Mouse (Mus musculus): ENCODE results near the gene Rnf6. TPM values are rescaled to one million over a fixed set of nuclear protein-coding genes. Genes with fewer than 3 reads are reported as not detected.
"Not testable (repeated sequence)": the region's sequence is repeated elsewhere in the genome, so short reads cannot be mapped to it uniquely, and the experiment has no call there.

Gene Rnf6
- total and polyA plus RNA-seq, 2 experiments from 2014 or later: 9.0 to 29.9 TPM

- H3K27ac ChIP-seq (ENCODE audit: low read depth, low read length): no peak overlapping the region
- H3K36me3 ChIP-seq (ENCODE audit: insufficient read depth, low read length): no peaks in the 10 kb centered on the region
- no peak overlapping the region for H3K4me3 ChIP-seq (ENCODE audit: low read depth, low read length)
- no peak overlapping the region for H3K4me2 ChIP-seq (ENCODE audit: low read depth, low read length, poor library complexity, severe bottlenecking)
- no peaks in the 10 kb centered on the region for H3K4me1 ChIP-seq (ENCODE audit: insufficient read depth, low read length)
- DNase-seq (ENCODE audit: low spot score): peak; percentile 2
- no peak for ATAC-seq (ENCODE audit: low FRiP score)
- H3K9me3 ChIP-seq (ENCODE audit: low read length): no peaks in the 10 kb centered on the region
- no peak overlapping the region for H3K9ac ChIP-seq (replicated peaks; ENCODE audit: low read length, poor library complexity, severe bottlenecking)
- TF ChIP-seq CTCF (IDR thresholded peaks at IDR 0.05): peak; percentile 25; the same call in 1 of the 2 replicates
- 81% methylated on average over 1 of the region's 1 CpGs for WGBS
- no peaks in the 10 kb centered on the region for H3K27me3 ChIP-seq (ENCODE audit: insufficient read depth, low read length)
Measured at GRCm38 (mm10) chr5:146188144-146188543, 33.2 kb downstream of the Rnf6 start.

DNA sequence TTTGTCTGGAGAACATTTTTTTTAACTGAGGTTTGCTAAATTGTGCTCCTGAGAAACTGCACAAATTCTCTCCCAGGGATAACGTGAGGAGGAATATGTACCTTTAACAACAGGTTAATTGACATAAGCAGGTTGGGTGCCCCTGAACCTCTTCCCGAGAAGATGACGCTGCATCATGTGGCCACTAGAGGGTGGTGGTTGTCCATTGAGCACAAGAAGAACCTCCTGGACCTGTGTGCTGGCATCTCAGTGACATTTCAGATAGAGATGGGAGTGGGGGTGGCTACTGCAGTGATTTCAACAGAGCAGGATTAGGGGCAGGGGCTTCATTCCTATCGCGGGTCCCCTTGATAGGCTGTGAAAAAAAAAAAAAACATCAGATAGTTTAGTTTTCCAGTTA, 33.9 kb downstream of the Rnf6 start:
- H3K4me3 ChIP-seq (ENCODE audit: low read depth, low read length); H3K27ac ChIP-seq (ENCODE audit: low read depth, low read length); H3K4me2 ChIP-seq (ENCODE audit: low read depth, low read length, poor library complexity, severe bottlenecking); H3K36me3 ChIP-seq (ENCODE audit: insufficient read depth, low read length); H3K9ac ChIP-seq (replicated peaks; ENCODE audit: low read length, poor library complexity, severe bottlenecking); ATAC-seq (ENCODE audit: low FRiP score); H3K9me3 ChIP-seq (ENCODE audit: low read length); H3K27me3 ChIP-seq (ENCODE audit: insufficient read depth, low read length); H3K4me1 ChIP-seq (ENCODE audit: insufficient read depth, low read length): not testable (repeated sequence)
- DNase-seq (ENCODE audit: low spot score): peak; percentile 42
- 31% methylated on average over 5 of the region's 5 CpGs for WGBS
- peak; percentile 76 for TF ChIP-seq CTCF (IDR thresholded peaks at IDR 0.05)

DNA sequence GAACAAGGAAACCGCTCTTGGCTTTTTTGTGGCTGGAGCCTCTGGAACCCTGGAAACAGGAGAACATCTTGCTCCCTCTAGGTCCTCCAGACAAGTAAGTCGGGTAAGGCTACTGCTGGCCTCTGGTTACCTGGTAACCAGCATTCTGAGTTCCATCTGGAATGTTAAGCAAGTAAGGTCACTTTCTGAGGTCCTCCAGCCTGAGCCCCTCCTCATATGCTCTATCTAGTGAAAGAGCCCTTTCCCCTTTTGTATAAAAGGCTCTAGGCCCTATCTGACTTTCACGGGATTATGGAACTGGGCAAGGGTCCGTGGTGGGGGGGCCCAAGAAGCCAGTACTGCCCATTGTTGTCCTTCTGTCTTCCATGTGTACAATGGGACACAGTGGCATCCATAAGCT, 36.2 kb downstream of the Rnf6 start, which contains the start of gene 1700001J03Rik:
TSS of gene 1700001J03Rik (minus strand) at position 101 of the 400 bp plus-strand sequence.
- H3K4me2 ChIP-seq (ENCODE audit: low read depth, low read length, poor library complexity, severe bottlenecking); ATAC-seq (ENCODE audit: low FRiP score); H3K27me3 ChIP-seq (ENCODE audit: insufficient read depth, low read length); H3K4me3 ChIP-seq (ENCODE audit: low read depth, low read length); H3K27ac ChIP-seq (ENCODE audit: low read depth, low read length); H3K4me1 ChIP-seq (ENCODE audit: insufficient read depth, low read length); H3K9ac ChIP-seq (replicated peaks; ENCODE audit: low read length, poor library complexity, severe bottlenecking); H3K36me3 ChIP-seq (ENCODE audit: insufficient read depth, low read length); DNase-seq (ENCODE audit: low spot score); H3K9me3 ChIP-seq (ENCODE audit: low read length): not testable (repeated sequence)
- WGBS: 92% methylated on average over 4 of the region's 4 CpGs

DNA sequence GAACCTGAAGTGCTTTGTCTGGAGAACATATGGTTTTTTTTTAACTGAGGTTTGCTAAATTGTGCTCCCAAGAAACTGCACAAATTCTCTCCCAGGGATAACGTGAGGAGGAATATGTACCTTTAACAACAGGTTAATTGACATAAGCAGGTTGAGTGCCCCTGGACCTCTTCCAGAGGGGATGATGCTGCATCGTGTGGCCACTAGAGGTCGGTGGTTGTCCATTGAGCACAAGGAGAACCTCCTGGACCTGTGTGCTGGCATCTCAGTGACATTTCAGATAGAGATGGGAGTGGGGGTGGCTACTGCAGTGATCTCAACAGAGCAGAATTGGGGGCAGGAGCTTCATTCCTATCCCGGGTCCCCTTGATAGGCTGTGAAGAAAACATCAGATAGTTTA, 48.6 kb downstream of the Rnf6 start:
- not testable (repeated sequence) for H3K4me1 ChIP-seq (ENCODE audit: insufficient read depth, low read length); H3K36me3 ChIP-seq (ENCODE audit: insufficient read depth, low read length); ATAC-seq (ENCODE audit: low FRiP score); H3K9ac ChIP-seq (replicated peaks; ENCODE audit: low read length, poor library complexity, severe bottlenecking); H3K4me3 ChIP-seq (ENCODE audit: low read depth, low read length); H3K4me2 ChIP-seq (ENCODE audit: low read depth, low read length, poor library complexity, severe bottlenecking); DNase-seq (ENCODE audit: low spot score); H3K27me3 ChIP-seq (ENCODE audit: insufficient read depth, low read length); H3K9me3 ChIP-seq (ENCODE audit: low read length); H3K27ac ChIP-seq (ENCODE audit: low read depth, low read length)
- 64% methylated on average over 4 of the region's 4 CpGs for WGBS

- not testable (repeated sequence) for H3K4me2 ChIP-seq (ENCODE audit: low read depth, low read length, poor library complexity, severe bottlenecking); H3K36me3 ChIP-seq (ENCODE audit: insufficient read depth, low read length); H3K27ac ChIP-seq (ENCODE audit: low read depth, low read length); H3K4me1 ChIP-seq (ENCODE audit: insufficient read depth, low read length); ATAC-seq (ENCODE audit: low FRiP score); H3K9ac ChIP-seq (replicated peaks; ENCODE audit: low read length, poor library complexity, severe bottlenecking); H3K9me3 ChIP-seq (ENCODE audit: low read length); H3K4me3 ChIP-seq (ENCODE audit: low read depth, low read length); DNase-seq (ENCODE audit: low spot score); H3K27me3 ChIP-seq (ENCODE audit: insufficient read depth, low read length)
- 82% methylated on average over 2 of the region's 2 CpGs for WGBS
Measured at GRCm38 (mm10) chr5:146170621-146171020, 50.7 kb downstream of the Rnf6 start, which contains the start of gene Gm6309. Gm6309 (minus strand) TSS chr5:146170721.

DNA sequence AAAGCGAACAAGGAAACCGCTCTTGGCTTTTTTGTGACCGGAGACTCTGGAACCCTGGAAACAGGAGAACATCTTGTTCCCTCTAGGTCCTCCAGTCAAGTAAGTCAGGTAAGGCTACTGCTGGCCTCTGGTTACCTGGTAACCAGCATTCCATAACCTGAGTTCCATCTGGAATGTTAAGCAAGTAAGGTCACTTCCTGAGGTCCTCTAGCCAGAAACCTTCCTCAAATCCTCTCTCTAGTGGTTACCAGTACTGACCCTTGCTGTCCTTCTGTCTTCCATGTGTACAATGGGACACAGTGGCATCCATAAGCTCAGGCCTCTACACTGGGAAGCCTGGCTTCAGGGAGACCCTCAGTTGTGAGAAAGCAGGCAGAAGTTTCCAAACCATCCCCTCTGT, 60.9 kb downstream of the Rnf6 start, which contains the start of gene Gm5565:
TSS of gene Gm5565 (minus strand) at position 101 of the 400 bp plus-strand sequence.
- H3K9me3 ChIP-seq (ENCODE audit: low read length); H3K27ac ChIP-seq (ENCODE audit: low read depth, low read length); DNase-seq (ENCODE audit: low spot score); H3K9ac ChIP-seq (replicated peaks; ENCODE audit: low read length, poor library complexity, severe bottlenecking); H3K36me3 ChIP-seq (ENCODE audit: insufficient read depth, low read length); H3K4me3 ChIP-seq (ENCODE audit: low read depth, low read length); H3K27me3 ChIP-seq (ENCODE audit: insufficient read depth, low read length); ATAC-seq (ENCODE audit: low FRiP score); H3K4me1 ChIP-seq (ENCODE audit: insufficient read depth, low read length); H3K4me2 ChIP-seq (ENCODE audit: low read depth, low read length, poor library complexity, severe bottlenecking): not testable (repeated sequence)
- 98% methylated on average over 3 of the region's 3 CpGs for WGBS

Other genes starting within 250 kb of the Rnf6 start
- not detected in 2 replicates for gene Cyp3a25, start 211.9 kb downstream of the Rnf6 start, total RNA-seq (2014; rRNA removed)
- not detected in 2 replicates for gene Cyp3a25, start 211.9 kb downstream of the Rnf6 start, polyA plus RNA-seq (2015; fragmentation: Nextera tagmentation; extraction: Ambion mirVana)
- not detected in 2 replicates for gene Cyp3a59, start 142.3 kb downstream of the Rnf6 start, total RNA-seq (2014; rRNA removed)
- not detected in 2 replicates for gene Cyp3a59, start 142.3 kb downstream of the Rnf6 start, polyA plus RNA-seq (2015; fragmentation: Nextera tagmentation; extraction: Ambion mirVana)
- not detected in 2 replicates for gene Gm5565, start 61.0 kb downstream of the Rnf6 start, total RNA-seq (2014; rRNA removed)
- gene Gm5565, start 61.0 kb downstream of the Rnf6 start, polyA plus RNA-seq (2015; fragmentation: Nextera tagmentation; extraction: Ambion mirVana): not detected in 2 replicates
- gene Gm6309, start 50.8 kb downstream of the Rnf6 start, total RNA-seq (2014; rRNA removed): not detected in 2 replicates
- not detected in 2 replicates for gene Gm6309, start 50.8 kb downstream of the Rnf6 start, polyA plus RNA-seq (2015; fragmentation: Nextera tagmentation; extraction: Ambion mirVana)
- gene 1700001J03Rik, start 36.3 kb downstream of the Rnf6 start, total RNA-seq (2014; rRNA removed): not detected in 2 replicates
- 0.27 TPM in 1 of 2 replicates, not detected in the other for gene 1700001J03Rik, start 36.3 kb downstream of the Rnf6 start, polyA plus RNA-seq (2015; fragmentation: Nextera tagmentation; extraction: Ambion mirVana)
- gene Cdk8, start 9.7 kb upstream of the Rnf6 start, total RNA-seq (2014; rRNA removed): 42.1 and 46.3 TPM in 2 replicates
- gene Cdk8, start 9.7 kb upstream of the Rnf6 start, polyA plus RNA-seq (2015; fragmentation: Nextera tagmentation; extraction: Ambion mirVana): 13.9 and 15.4 TPM in 2 replicates
- gene Wasf3, start 163.4 kb upstream of the Rnf6 start, total RNA-seq (2014; rRNA removed): 40.4 and 40.7 TPM in 2 replicates
- 18.3 and 19.1 TPM in 2 replicates for gene Wasf3, start 163.4 kb upstream of the Rnf6 start, polyA plus RNA-seq (2015; fragmentation: Nextera tagmentation; extraction: Ambion mirVana)